Mouse (Mus musculus) thymus, postnatal 4 days (tissue): ENCODE measurements around the gene Gm9999.
A peak's percentile ranks its signal among the peaks of the same experiment; 100 is the strongest.
"Not testable (repeated sequence)": the region's sequence is repeated elsewhere in the genome, so short reads cannot be mapped to it uniquely, and the experiment has no call there.

Experiments used
- DNase-seq: peaks from one replicate; pipeline ENCODE4 v3.0.0; 2021

The Gm9999 gene

GRCm38 (mm10) chr7:47000644-47000983 is 17.2 kb downstream of the Gm9999 start:
- DNase-seq = no peak

GRCm38 (mm10) chr7:47001125-47001899 is 17.9 kb downstream of the Gm9999 start:
- no peak for DNase-seq

GRCm38 (mm10) chr7:47001900-47002275 is 18.5 kb downstream of the Gm9999 start:
- DNase-seq = no peak

- no peak for DNase-seq
These were observed 20.2 kb downstream of the Gm9999 start for GRCm38 (mm10) chr7:47003411-47004115.

- peak; percentile 38 for DNase-seq
These were observed 23.9 kb downstream of the Gm9999 start for GRCm38 (mm10) chr7:47007109-47007780.

- no peak for DNase-seq
These were observed 24.4 kb downstream of the Gm9999 start for GRCm38 (mm10) chr7:47007818-47008167.

- peak; percentile 98 for DNase-seq
These were observed 25.0 kb downstream of the Gm9999 start, which contains the start of gene Spty2d1 for GRCm38 (mm10) chr7:47008168-47008993. Gene Spty2d1 (minus strand): TSS chr7:47008411.

GRCm38 (mm10) chr7:47013131-47013767 is 29.9 kb downstream of the Gm9999 start:
- no peak for DNase-seq

- no peak for DNase-seq
These were observed 31.4 kb downstream of the Gm9999 start for GRCm38 (mm10) chr7:47014564-47015389.

- peak; percentile 76 for DNase-seq
These were observed 32.1 kb downstream of the Gm9999 start for GRCm38 (mm10) chr7:47015390-47016065.

GRCm38 (mm10) chr7:47016602-47017001 is 33.2 kb downstream of the Gm9999 start:
- DNase-seq = no peak

GRCm38 (mm10) chr7:47017146-47017545 is 33.8 kb downstream of the Gm9999 start:
- DNase-seq = no peak

- DNase-seq = no peak
These were observed 36.3 kb downstream of the Gm9999 start for GRCm38 (mm10) chr7:47019641-47020040.

- DNase-seq = no peak
These were observed 37.6 kb downstream of the Gm9999 start for GRCm38 (mm10) chr7:47020956-47021355.

- DNase-seq = no peak
These were observed 39.1 kb downstream of the Gm9999 start for GRCm38 (mm10) chr7:47022482-47022881.

- DNase-seq = peak; percentile 92
These were observed 40.1 kb downstream of the Gm9999 start for GRCm38 (mm10) chr7:47023530-47023929.

GRCm38 (mm10) chr7:47024454-47024853 is 41.1 kb downstream of the Gm9999 start:
- DNase-seq = no peak

GRCm38 (mm10) chr7:47025429-47025828 is 42.0 kb downstream of the Gm9999 start:
- DNase-seq = no peak

GRCm38 (mm10) chr7:47026899-47027298 is 43.5 kb downstream of the Gm9999 start:
- not testable (repeated sequence) for DNase-seq

GRCm38 (mm10) chr7:47027520-47027919 is 44.1 kb downstream of the Gm9999 start:
- DNase-seq = no peak
